Mouse (Mus musculus): ENCODE measurements around the gene Onecut1. TPM values are rescaled to one million over a fixed set of nuclear protein-coding genes. Genes with fewer than 3 reads are reported as not detected.

Gene Onecut1
- total RNA-seq, 1 experiment: 0.13 TPM

DNA sequence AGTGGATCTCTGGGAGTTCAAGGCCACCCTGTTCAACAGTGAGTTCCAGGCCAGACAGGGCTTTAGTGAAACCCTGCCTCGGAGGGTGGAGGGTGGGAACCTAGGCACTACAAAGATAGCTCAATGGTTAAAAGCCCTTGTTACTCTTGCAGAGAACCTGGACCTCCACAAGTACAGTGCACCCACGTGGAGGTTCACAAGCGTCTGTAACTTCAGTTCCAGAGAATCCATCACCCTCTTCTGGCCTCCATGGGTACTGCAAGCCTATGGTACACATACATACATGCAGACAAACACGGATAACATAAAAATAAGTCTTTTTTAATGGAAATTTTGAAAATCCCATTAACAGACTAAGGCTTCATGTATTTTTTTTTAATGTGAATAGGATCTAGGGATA lies 18.8 kb upstream of the Onecut1 start:
- Histone ChIP-seq H3K4me1 (ENCODE audit: control insufficient read depth in 2 of 2, insufficient read depth in 2 of 2, low read length in 2 of 2, poor library complexity in 1 of 2) (no peaks in the 10 kb centered on the region), H3K36me3 (ENCODE audit: control insufficient read depth, insufficient read depth, low read length, poor library complexity, severe bottlenecking) (no peaks in the 10 kb centered on the region), H3K27ac (ENCODE audit: insufficient read depth, low read depth, low read length, poor library complexity, severe bottlenecking) (no peak overlapping the region), H3K9ac (ENCODE audit: insufficient read depth, low read depth, low read length, poor library complexity, severe bottlenecking) (no peak overlapping the region), H3K9me3 (ENCODE audit: control insufficient read depth, insufficient read depth, low read depth, low read length) (no peaks in the 10 kb centered on the region), H3K4me3 (ENCODE audit: insufficient read depth in 1 of 2, low read depth in 1 of 2, low read length in 2 of 2, poor library complexity in 1 of 2, severe bottlenecking in 1 of 2) (no peak overlapping the region)
- no peak for TF ChIP-seq HCFC1 (IDR thresholded peaks at IDR 0.05; ENCODE audit: borderline replicate concordance, insufficient read depth, low read length)
- no peak for TF ChIP-seq CHD2 (IDR thresholded peaks at IDR 0.05; ENCODE audit: low read depth, low read length)
- TF ChIP-seq MAFK (IDR thresholded peaks at IDR 0.05; ENCODE audit: insufficient read depth, low read depth, low read length): no peak
- TF ChIP-seq ZC3H11A (IDR thresholded peaks at IDR 0.05; ENCODE audit: borderline replicate concordance, low read depth, low read length): no peak
- TF ChIP-seq ZNF384 (IDR thresholded peaks at IDR 0.05; ENCODE audit: low read depth, low read length): no peak
- DNase-seq (ENCODE audit: low read depth, low spot score): no peak
- in situ Hi-C loops (cut with MboI; ENCODE audit: low sequenced_read_pairs in 2 of 2, unreplicated experiment in 2 of 2): no loop called here

DNA sequence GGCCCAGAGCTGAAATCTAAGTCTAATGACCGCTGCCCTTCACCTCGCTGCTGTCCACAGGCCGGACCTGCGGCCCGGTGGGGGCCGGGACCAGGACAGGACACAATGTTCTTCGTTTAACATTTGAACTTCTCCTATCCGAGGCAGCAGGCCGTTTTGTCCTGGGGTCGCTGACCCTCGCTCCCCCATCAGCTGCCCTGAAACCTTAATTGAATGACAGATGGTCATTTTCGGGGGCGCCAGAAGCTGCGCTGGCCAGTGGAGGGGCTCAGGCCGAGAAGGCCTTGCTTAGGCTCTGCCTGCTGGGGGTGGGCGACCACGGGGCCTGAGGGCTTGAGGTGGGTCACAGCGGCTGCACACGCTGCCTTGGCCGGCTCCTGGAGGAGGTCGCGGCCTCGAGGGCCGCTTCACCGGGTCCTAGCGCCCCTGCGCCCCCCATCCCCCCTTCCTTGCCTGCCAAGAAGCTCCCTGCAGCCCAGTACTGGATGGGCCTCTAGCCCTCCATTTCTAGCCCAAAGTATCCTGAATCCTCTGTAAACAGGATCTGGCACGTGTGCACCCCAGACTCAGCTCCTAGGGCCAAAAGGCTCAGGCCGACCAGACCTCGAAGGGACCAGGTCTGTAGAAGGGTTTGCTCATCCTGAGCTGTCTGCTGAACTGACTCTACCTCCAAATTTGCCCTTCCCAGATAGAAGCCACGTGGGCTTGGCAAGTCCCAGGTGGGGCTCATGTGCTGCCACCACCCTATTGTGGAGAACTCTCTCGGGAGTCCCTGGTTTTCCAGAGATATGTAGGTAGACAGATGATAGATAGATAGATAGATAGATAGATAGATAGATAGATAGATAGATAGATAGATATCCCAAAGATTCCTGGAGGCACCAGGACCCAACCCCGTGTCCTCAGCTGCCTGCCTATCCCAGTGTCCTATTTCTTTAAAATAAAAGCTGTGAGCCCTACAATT lies 14.6 kb upstream of the Onecut1 start:
- in situ Hi-C loops (cut with MboI; ENCODE audit: low sequenced_read_pairs in 2 of 2, unreplicated experiment in 2 of 2): no loop called here
- Histone ChIP-seq H3K9me3 (ENCODE audit: control insufficient read depth, insufficient read depth, low read depth, low read length) (no peaks in the 10 kb centered on the region), H3K9ac (ENCODE audit: insufficient read depth, low read depth, low read length, poor library complexity, severe bottlenecking) (no peak overlapping the region), H3K4me3 (ENCODE audit: insufficient read depth in 1 of 2, low read depth in 1 of 2, low read length in 2 of 2, poor library complexity in 1 of 2, severe bottlenecking in 1 of 2) (peak overlapping the region in 1 of 2 experiments; percentile 12; a peak in 1 of 4 replicates), H3K27ac (ENCODE audit: insufficient read depth, low read depth, low read length, poor library complexity, severe bottlenecking) (no peak overlapping the region), H3K4me1 (ENCODE audit: control insufficient read depth in 2 of 2, insufficient read depth in 2 of 2, low read length in 2 of 2, poor library complexity in 1 of 2) (0 out of 4 replicates have a peak, but pooled peaks cover 0 to 3% of the 10 kb centered on the region in 2 experiments), H3K36me3 (ENCODE audit: control insufficient read depth, insufficient read depth, low read length, poor library complexity, severe bottlenecking) (no peaks in the 10 kb centered on the region)
- TF ChIP-seq HCFC1 (IDR thresholded peaks at IDR 0.05; ENCODE audit: borderline replicate concordance, insufficient read depth, low read length) (no peak), MAFK (IDR thresholded peaks at IDR 0.05; ENCODE audit: insufficient read depth, low read depth, low read length) (no peak), ZNF384 (IDR thresholded peaks at IDR 0.05; ENCODE audit: low read depth, low read length) (no peak), ZC3H11A (IDR thresholded peaks at IDR 0.05; ENCODE audit: borderline replicate concordance, low read depth, low read length) (no peak), CHD2 (IDR thresholded peaks at IDR 0.05; ENCODE audit: low read depth, low read length) (no peak)
- DNase-seq (ENCODE audit: low read depth, low spot score): no peak

DNA sequence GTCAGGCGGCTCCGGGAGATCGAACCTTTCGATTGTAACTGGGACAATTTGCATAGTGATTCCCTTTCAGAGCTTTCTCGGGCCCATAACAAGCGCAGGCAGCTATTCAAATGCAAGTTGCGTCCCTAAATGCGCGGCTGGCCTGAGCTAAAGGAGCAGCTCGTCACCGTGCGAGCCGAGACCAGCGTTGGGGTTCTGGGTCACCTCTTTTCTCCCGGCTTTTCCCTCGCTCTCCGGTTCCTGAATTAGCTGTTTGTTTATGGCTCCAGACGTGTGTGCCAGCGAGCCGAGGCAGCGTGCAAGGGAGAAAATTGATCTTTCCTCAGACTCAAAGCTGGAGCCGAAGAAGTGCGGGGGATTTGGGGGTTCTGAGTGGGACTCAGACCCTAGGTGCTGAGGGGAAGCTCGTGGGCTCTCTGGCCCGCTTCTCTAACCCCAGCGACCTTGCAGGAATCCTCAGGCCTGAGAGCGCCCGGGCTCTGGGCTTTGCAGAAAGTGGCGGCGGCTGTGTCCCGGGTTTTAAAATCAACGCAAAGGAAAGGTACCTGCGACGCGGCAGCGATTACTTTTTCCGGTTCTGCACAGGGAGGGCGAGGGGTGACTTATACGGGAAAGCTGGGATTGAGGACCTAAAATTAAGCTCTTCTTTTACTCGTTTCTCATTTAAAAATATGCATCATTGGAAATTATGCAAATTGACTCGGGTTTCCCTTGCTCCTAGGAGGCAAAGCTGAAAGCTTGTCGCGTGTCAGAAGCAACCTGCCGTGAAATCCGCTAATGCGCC lies 13.1 kb upstream of the Onecut1 start:
- Histone ChIP-seq H3K9ac (ENCODE audit: insufficient read depth, low read depth, low read length, poor library complexity, severe bottlenecking) (0 out of 2 replicates have a peak overlapping the region, but pooled peaks have one; percentile 1), H3K4me3 (ENCODE audit: insufficient read depth in 1 of 2, low read depth in 1 of 2, low read length in 2 of 2, poor library complexity in 1 of 2, severe bottlenecking in 1 of 2) (peak overlapping the region; percentile 53 to 63), H3K9me3 (ENCODE audit: control insufficient read depth, insufficient read depth, low read depth, low read length) (no peaks in the 10 kb centered on the region), H3K4me1 (ENCODE audit: control insufficient read depth in 2 of 2, insufficient read depth in 2 of 2, low read length in 2 of 2, poor library complexity in 1 of 2) (0 out of 4 replicates have a peak, but pooled peaks cover 0 to 3% of the 10 kb centered on the region in 2 experiments), H3K27ac (ENCODE audit: insufficient read depth, low read depth, low read length, poor library complexity, severe bottlenecking) (no peak overlapping the region), H3K36me3 (ENCODE audit: control insufficient read depth, insufficient read depth, low read length, poor library complexity, severe bottlenecking) (no peaks in the 10 kb centered on the region)
- no peak for TF ChIP-seq HCFC1 (IDR thresholded peaks at IDR 0.05; ENCODE audit: borderline replicate concordance, insufficient read depth, low read length)
- TF ChIP-seq CHD2 (IDR thresholded peaks at IDR 0.05; ENCODE audit: low read depth, low read length): no peak
- TF ChIP-seq MAFK (IDR thresholded peaks at IDR 0.05; ENCODE audit: insufficient read depth, low read depth, low read length): no peak
- no peak for TF ChIP-seq ZC3H11A (IDR thresholded peaks at IDR 0.05; ENCODE audit: borderline replicate concordance, low read depth, low read length)
- no peak for TF ChIP-seq ZNF384 (IDR thresholded peaks at IDR 0.05; ENCODE audit: low read depth, low read length)
- no peak for DNase-seq (ENCODE audit: low read depth, low spot score)
- in situ Hi-C loops (cut with MboI; ENCODE audit: low sequenced_read_pairs in 2 of 2, unreplicated experiment in 2 of 2): no loop called here

DNA sequence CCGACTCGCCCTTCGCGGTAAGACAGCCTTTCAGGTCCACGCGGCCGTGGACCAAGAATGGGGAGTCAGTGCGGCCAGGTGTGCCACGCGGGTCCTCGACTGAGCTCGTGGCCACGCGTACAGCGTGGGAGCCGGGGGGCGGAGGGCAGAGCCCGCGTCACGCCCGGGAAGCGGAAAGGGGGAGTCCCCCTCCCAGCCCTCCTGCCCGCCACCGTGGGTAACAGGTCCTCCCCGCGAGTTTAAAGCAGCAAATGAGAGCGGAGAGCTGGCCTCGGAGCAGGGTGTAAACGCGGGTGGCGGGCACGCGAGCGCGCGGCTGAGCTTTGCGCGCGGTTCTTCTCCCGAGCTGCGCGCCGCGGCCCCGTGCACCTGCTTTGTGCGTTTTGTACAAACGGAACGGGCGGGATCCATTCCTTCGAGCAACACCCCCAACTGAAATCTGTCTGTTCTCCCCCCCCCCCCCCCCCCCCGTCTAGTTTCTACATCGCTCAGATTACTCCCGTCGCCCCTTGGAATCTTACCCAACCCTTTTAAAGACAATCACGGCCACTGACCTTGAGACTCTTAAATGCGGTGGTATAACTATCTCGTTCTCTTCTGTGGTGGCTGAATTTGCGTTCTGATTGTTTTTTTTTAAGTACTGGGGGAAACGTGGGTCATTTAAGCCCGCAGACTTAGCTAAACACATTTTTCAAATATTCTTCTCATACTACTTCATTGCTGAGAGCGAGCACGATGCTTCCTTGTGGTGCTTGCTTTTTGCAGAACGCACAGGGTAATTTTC lies 12.3 kb upstream of the Onecut1 start:
- Histone ChIP-seq H3K9me3 (ENCODE audit: control insufficient read depth, insufficient read depth, low read depth, low read length) (no peaks in the 10 kb centered on the region), H3K36me3 (ENCODE audit: control insufficient read depth, insufficient read depth, low read length, poor library complexity, severe bottlenecking) (no peaks in the 10 kb centered on the region), H3K4me1 (ENCODE audit: control insufficient read depth in 2 of 2, insufficient read depth in 2 of 2, low read length in 2 of 2, poor library complexity in 1 of 2) (0 out of 4 replicates have a peak, but pooled peaks cover 0 to 6% of the 10 kb centered on the region in 2 experiments), H3K4me3 (ENCODE audit: insufficient read depth in 1 of 2, low read depth in 1 of 2, low read length in 2 of 2, poor library complexity in 1 of 2, severe bottlenecking in 1 of 2) (peak overlapping the region; percentile 53 to 63), H3K9ac (ENCODE audit: insufficient read depth, low read depth, low read length, poor library complexity, severe bottlenecking) (peak overlapping the region; percentile 43; the same call in 1 of the 2 replicates), H3K27ac (ENCODE audit: insufficient read depth, low read depth, low read length, poor library complexity, severe bottlenecking) (no peak overlapping the region)
- no peak for TF ChIP-seq HCFC1 (IDR thresholded peaks at IDR 0.05; ENCODE audit: borderline replicate concordance, insufficient read depth, low read length)
- no peak for TF ChIP-seq ZC3H11A (IDR thresholded peaks at IDR 0.05; ENCODE audit: borderline replicate concordance, low read depth, low read length)
- TF ChIP-seq ZNF384 (IDR thresholded peaks at IDR 0.05; ENCODE audit: low read depth, low read length): no peak
- no peak for TF ChIP-seq CHD2 (IDR thresholded peaks at IDR 0.05; ENCODE audit: low read depth, low read length)
- no peak for TF ChIP-seq MAFK (IDR thresholded peaks at IDR 0.05; ENCODE audit: insufficient read depth, low read depth, low read length)
- in situ Hi-C loops (cut with MboI; ENCODE audit: low sequenced_read_pairs in 2 of 2, unreplicated experiment in 2 of 2): no loop called here
- no peak for DNase-seq (ENCODE audit: low read depth, low spot score)

All from ES-E14 (cell line).